Mouse (Mus musculus): ENCODE measurements around the gene Gm12569.
A peak's percentile ranks its signal among the peaks of the same experiment; 100 is the strongest.

The Gm12569 gene

GRCm38 (mm10) chr11:51220308-51220707 is at the start of gene Gm12569:
Gene Gm12569 (plus strand): TSS chr11:51220473.
- DNase-seq (ENCODE audit: low read depth, low spot score) = no peak

GRCm38 (mm10) chr11:51202726-51203125 is 17.5 kb upstream of the Gm12569 start:
- DNase-seq (ENCODE audit: low read depth, low spot score) = no peak

- no peak for DNase-seq (ENCODE audit: low read depth, low spot score)
Measured at GRCm38 (mm10) chr11:51207758-51208157, 12.5 kb upstream of the Gm12569 start.

GRCm38 (mm10) chr11:51211426-51211825 is 8.8 kb upstream of the Gm12569 start:
- DNase-seq (ENCODE audit: low read depth, low spot score) = no peak

GRCm38 (mm10) chr11:51214021-51214420 is 6.3 kb upstream of the Gm12569 start:
- DNase-seq (ENCODE audit: low read depth, low spot score) = no peak

GRCm38 (mm10) chr11:51219396-51219980 is 785 bp upstream of the Gm12569 start:
- DNase-seq (ENCODE audit: low read depth, low spot score) = no peak

- no peak for DNase-seq (ENCODE audit: low read depth, low spot score)
Measured at GRCm38 (mm10) chr11:51227104-51227503, 6.8 kb downstream of the Gm12569 start.

GRCm38 (mm10) chr11:51234626-51235025 is 14.4 kb downstream of the Gm12569 start:
- no peak for DNase-seq (ENCODE audit: low read depth, low spot score)

- DNase-seq (ENCODE audit: low read depth, low spot score) = no peak
Measured at GRCm38 (mm10) chr11:51242897-51243296, 22.6 kb downstream of the Gm12569 start.

- DNase-seq (ENCODE audit: low read depth, low spot score) = no peak
Measured at GRCm38 (mm10) chr11:51257006-51257405, 36.7 kb downstream of the Gm12569 start.

- DNase-seq (ENCODE audit: low read depth, low spot score) = no peak
Measured at GRCm38 (mm10) chr11:51261680-51262219, 41.5 kb downstream of the Gm12569 start, which contains the start of gene Clk4. Gene Clk4 (plus strand): TSS chr11:51261730.

GRCm38 (mm10) chr11:51262342-51263285 is 42.3 kb downstream of the Gm12569 start, which contains the start of gene BC049762:
Gene BC049762 (minus strand): TSS chr11:51263046.
- peak; percentile 99 for DNase-seq (ENCODE audit: low read depth, low spot score)

GRCm38 (mm10) chr11:51263286-51263831 is 43.1 kb downstream of the Gm12569 start:
- peak; percentile 62 for DNase-seq (ENCODE audit: low read depth, low spot score)

GRCm38 (mm10) chr11:51264352-51264751 is 44.1 kb downstream of the Gm12569 start:
- DNase-seq (ENCODE audit: low read depth, low spot score) = peak; percentile 70

GRCm38 (mm10) chr11:51265326-51265725 is 45.1 kb downstream of the Gm12569 start:
- peak; percentile 18 for DNase-seq (ENCODE audit: low read depth, low spot score)

GRCm38 (mm10) chr11:51274418-51274817 is 54.1 kb downstream of the Gm12569 start:
- no peak for DNase-seq (ENCODE audit: low read depth, low spot score)

Data from skeletal muscle tissue, adult 2 months (tissue).